Mouse (Mus musculus) bone marrow, adult 2 months (tissue): ENCODE results near the gene Smoc2. TPM values are rescaled to one million over a fixed set of nuclear protein-coding genes. Genes with fewer than 3 reads are reported as not detected.
A peak's percentile ranks its signal among the peaks of the same experiment; 100 is the strongest.

ENCODE experiments used
- H3K27ac ChIP-seq: fragments of 200-500 bp; 2 replicates; pipeline ENCODE4 v1.5.1; 2012; ENCODE audit warnings: low read depth, mild to moderate bottlenecking, control low read depth, inconsistent platforms, low read length; ENCODE audit not compliant: control insufficient read depth, poor library complexity, insufficient read depth
- H3K4me1 ChIP-seq: fragments of 200-500 bp; 2 replicates; pipeline ENCODE4 v1.6.1; 2011; ENCODE audit warnings: low read length; ENCODE audit not compliant: control insufficient read depth, insufficient read depth
- H3K4me3 ChIP-seq: fragments of 200-500 bp; replicated peaks from 2 replicates; pipeline ENCODE3; 2011; ENCODE audit warnings: mild to moderate bottlenecking, low read depth, low read length, control low read depth; ENCODE audit not compliant: control insufficient read depth
- CTCF ChIP-seq: fragments of 200-500 bp; IDR thresholded peaks from 2 replicates; pipeline ENCODE4 v1.5.1; 2011; ENCODE audit warnings: low read length, control low read depth; ENCODE audit not compliant: control insufficient read depth, insufficient read depth
- POLR2A ChIP-seq: fragments of 200-500 bp; IDR thresholded peaks from 2 replicates; pipeline ENCODE4 v1.6.1; 2011; ENCODE audit warnings: low read depth, mild to moderate bottlenecking, control low read depth, low read length, borderline replicate concordance; ENCODE audit not compliant: control insufficient read depth
- WGBS: fragments of 180-500 bp; shearing (Covaris S2); methylation state at CpG from one replicate; pipeline ENCODE4 v1.1.7; 2018; 5-methylcytosine and 5-hydroxymethylcytosine counted together
- polyA plus RNA-seq: library from polyadenylated mRNA; stranded (reverse); fragments of >200 nt; gene quantifications from 2 replicates; pipeline ENCODE4 v1.2.4, GENCODE M21; 2011; ENCODE audit warnings: low replicate concordance; ENCODE audit not compliant: missing spikeins, insufficient read depth, insufficient read length

The Smoc2 gene
- polyA plus RNA-seq, 1 experiment, result 1.8 TPM

DNA sequence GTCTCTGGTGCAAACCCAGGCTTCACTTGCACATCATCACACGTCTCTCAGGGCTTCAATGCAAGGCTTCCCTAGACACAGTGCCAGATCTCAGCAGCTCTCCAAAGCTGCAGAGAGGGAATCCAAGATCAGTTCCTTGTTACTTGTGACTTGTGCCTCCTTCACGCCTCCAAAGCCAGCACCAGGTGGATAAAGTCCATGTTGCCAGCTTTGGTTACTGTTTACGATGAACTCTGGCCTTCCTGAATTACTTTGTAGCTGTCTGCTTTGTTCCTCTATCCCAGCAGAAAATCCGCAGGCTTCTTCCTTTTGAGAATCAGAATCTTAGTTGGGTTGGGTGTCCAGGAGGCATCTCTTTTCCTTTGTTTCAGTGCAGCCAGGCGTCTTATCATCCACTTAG, 14.3 kb downstream of the Smoc2 start:
- H3K4me3 ChIP-seq, result no peak overlapping the region
- no peaks in the 10 kb centered on the region for H3K4me1 ChIP-seq
- 63% methylated on average over 5 of the region's 5 CpGs for WGBS
- H3K27ac ChIP-seq, result no peak overlapping the region
- TF ChIP-seq CTCF (no peak), POLR2A (no peak)

DNA sequence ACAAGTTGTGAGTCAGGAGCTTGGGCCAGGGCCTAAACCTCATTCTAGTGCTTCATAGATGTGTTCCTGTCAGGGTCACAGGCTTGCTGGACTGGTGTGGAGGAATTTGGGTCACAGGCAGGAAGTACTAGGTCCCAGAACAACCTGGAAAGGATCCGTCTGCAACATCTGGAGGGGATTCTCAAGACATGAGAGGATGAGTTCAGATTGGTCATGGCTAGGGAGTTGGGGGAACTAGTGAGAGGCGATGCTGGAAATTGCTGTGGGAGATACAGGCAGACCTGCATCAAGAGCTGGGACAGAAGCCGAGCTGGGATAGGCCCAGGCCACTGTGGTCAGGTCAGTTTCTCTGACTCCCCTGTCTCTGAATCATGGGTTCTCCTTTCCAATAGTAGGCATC, 15.8 kb downstream of the Smoc2 start:
- TF ChIP-seq CTCF (no peak), POLR2A (no peak)
- no peaks in the 10 kb centered on the region for H3K4me1 ChIP-seq
- no peak overlapping the region for H3K27ac ChIP-seq
- 65% methylated on average over 3 of the region's 3 CpGs for WGBS
- H3K4me3 ChIP-seq, result no peak overlapping the region

DNA sequence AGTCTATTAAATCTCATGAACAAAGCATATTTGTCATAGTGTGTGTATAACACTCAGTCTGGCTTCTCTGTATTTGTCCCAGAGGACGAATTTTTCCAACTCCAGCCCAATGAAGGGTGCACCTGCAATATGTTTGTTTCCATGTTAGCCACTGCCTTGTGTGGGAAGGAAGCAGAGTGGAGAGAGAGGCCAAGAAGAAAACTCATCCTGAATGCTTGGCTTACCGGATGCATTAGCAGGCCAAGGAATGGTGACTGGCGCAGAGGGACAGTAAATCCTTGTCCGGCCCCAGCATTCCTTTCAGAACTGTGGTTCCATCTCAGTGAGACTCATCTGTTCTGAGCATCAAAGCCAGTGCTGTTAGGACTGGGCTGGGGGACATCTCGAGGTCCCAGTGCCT, 21.1 kb downstream of the Smoc2 start:
- Histone ChIP-seq H3K27ac (no peak overlapping the region), H3K4me3 (no peak overlapping the region), H3K4me1 (no peaks in the 10 kb centered on the region)
- TF ChIP-seq POLR2A (no peak), CTCF (no peak)
- WGBS, result 77% methylated on average over 5 of the region's 5 CpGs

DNA sequence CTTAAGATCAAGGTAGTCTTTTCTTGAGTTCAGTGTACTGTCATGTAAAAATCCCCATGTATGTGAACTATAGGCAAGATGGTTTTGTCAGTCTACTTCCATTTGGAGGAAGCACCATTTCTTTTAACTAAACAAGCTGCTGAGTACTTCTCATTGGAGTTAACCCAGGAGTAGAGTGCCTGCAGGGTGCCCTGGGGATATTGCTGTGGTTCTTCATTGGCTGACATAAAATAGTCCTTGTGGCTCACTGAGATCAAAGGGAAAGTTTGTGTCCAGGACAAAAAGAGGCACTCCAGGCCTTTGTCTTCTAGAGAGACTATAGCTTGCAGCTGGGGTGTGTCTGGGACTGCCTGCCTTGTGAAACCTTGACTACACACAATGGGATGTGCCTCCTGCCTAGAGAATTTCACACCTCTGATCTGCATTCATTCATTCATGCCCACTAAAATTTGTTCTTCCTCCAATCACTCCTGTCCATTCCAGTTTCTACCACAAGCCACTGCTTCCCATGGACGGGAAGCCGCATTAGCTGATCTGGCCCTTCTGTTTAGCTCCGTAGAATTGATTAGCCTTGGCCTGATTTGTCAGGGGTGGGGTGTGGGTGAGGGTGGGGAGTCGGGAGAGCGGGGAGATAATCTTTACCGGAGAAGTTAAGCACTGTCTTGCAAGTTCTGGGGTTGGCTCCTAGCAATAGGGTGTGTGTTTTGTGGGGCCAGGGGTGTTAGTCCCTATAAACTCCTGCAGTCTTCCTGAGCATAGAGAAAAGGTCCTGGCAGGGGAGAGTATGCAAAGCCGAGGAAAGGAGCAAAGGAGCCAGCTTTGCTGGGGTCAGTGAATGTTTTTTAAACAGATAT, 22.4 kb downstream of the Smoc2 start:
- 63% methylated on average over 7 of the region's 7 CpGs for WGBS

DNA sequence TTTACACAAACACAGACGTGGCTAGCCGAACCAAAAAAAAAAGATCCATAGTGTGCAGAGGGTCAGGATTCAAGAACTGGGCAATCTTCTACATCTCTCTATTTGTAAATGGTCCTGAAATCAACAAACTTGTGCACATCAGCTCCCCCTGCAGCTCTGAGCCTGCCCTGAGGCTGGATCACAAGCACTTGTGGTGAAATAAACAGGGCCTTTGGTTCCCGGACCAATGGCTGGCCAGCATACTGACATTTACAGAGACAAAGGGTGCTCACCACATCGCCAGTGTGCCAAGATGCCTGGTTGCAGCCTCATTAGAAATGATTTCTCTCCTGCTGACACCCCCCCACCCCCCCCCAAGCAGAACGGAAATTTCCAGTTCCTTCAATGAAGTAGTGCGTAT, 23.1 kb downstream of the Smoc2 start:
- H3K4me3 ChIP-seq, result no peak overlapping the region
- TF ChIP-seq CTCF, result no peak
- TF ChIP-seq POLR2A, result no peak
- no peaks in the 10 kb centered on the region for H3K4me1 ChIP-seq
- WGBS, result 64% methylated on average over 6 of the region's 6 CpGs
- H3K27ac ChIP-seq, result no peak overlapping the region

More for the DNA sequence above, 22.4 kb downstream of the Smoc2 start:
- Histone ChIP-seq H3K27ac (no peak overlapping the region), H3K4me1 (no peaks in the 10 kb centered on the region), H3K4me3 (no peak overlapping the region)
- no peak for TF ChIP-seq CTCF
- no peak for TF ChIP-seq POLR2A

DNA sequence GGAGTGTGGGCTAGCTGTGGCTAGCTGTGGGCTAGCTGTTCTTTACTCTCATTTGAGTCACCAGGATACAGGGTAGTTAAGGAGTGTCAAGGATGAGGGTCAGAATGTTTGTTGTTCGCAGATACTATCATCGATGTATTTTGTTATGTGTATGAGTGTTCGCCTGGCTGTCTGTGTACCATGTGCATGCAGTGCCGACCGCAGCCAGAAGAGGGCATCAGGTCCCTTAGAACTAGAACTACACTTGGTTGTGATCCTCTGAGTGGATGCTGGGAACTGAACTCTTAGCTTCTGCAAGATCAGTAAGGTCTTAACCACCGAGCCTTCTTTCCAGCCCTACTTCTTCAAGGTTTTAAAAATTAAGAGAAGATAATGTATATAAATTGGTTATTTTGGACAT, 24.4 kb downstream of the Smoc2 start:
- Histone ChIP-seq H3K4me1 (no peaks in the 10 kb centered on the region), H3K27ac (no peak overlapping the region), H3K4me3 (no peak overlapping the region)
- WGBS, result 85% methylated on average over 6 of the region's 6 CpGs
- TF ChIP-seq POLR2A (no peak), CTCF (peak; percentile 14; the same call in 1 of the 2 replicates)

DNA sequence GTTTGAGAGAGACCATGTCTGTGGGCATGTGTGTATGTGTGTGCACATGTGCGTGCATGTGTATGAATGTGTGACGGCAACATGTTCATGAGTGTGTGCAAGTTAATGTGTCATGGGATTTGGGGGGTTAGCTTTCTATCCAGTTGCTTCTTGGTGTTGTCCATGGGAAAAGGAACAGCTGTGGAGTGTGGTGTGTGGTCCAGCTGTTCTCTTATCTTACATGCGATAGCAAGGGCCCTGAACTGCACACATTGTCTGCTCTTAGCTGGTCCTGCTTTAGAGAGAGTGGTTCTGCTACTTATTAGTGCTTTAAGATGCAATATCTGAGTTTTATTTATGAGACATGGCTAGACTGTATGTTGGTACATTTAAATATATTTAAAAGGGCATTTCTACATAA, 30.6 kb downstream of the Smoc2 start:
- Histone ChIP-seq H3K4me3 (no peak overlapping the region), H3K27ac (no peak overlapping the region), H3K4me1 (no peaks in the 10 kb centered on the region)
- no peak for TF ChIP-seq CTCF
- no peak for TF ChIP-seq POLR2A
- WGBS, result 90% methylated on average over 3 of the region's 3 CpGs

DNA sequence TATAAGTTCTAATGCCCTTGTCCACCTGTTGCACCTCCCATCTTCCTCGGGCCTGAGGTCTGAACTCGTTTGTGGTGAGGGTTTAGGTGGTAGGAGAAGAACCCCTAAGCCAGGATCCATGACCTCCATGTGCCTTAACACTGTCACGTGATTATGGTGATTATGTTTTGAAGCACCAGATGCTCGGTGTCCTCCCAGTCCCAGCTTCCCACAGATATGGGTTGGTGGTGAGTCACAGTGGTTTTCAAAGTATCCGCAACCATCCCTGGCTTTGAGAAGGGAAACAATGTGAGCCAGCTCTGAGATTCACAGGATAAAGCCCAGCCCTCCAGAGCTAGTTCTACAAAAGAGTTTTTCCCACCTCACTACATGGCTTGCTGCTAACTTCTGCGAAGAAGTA, 33.1 kb downstream of the Smoc2 start:
- TF ChIP-seq POLR2A (no peak), CTCF (no peak)
- 64% methylated on average over 6 of the region's 6 CpGs for WGBS
- H3K4me3 ChIP-seq, result no peak overlapping the region
- no peaks in the 10 kb centered on the region for H3K4me1 ChIP-seq
- H3K27ac ChIP-seq, result no peak overlapping the region
